Mouse (Mus musculus) G1E (cell line): ENCODE data around the gene Twf2. TPM values are rescaled to one million over a fixed set of nuclear protein-coding genes. Genes with fewer than 3 reads are reported as not detected.

ENCODE experiments used
- ATAC-seq: 2 replicates; pipeline ENCODE4 v1.8.0; 2016; ENCODE audit warnings: mild to moderate bottlenecking; ENCODE audit not compliant: insufficient number of reproducible peaks, poor library complexity, low FRiP score, severe bottlenecking; ENCODE audit errors: extremely low read depth
- DNase-seq: peaks from one replicate; pipeline ENCODE4 v3.0.0; 2012; ENCODE audit warnings: low spot score
- H3K27me3 ChIP-seq: 2 replicates; pipeline ENCODE4 v1.6.1; 2012; ENCODE audit warnings: mild to moderate bottlenecking, low read length, inconsistent platforms; ENCODE audit not compliant: insufficient read depth
- H3K36me3 ChIP-seq: replicated peaks from 2 replicates; pipeline ENCODE3; 2012; ENCODE audit warnings: mild to moderate bottlenecking, inconsistent platforms
- H3K4me1 ChIP-seq: 2 replicates; pipeline ENCODE4 v1.6.1; 2012; ENCODE audit warnings: low read depth, low read length, inconsistent platforms, mixed read lengths; ENCODE audit not compliant: insufficient read depth
- H3K4me3 ChIP-seq: 2 replicates; pipeline ENCODE4 v1.5.1; 2012; ENCODE audit warnings: low read depth, mild to moderate bottlenecking, inconsistent platforms, low read length, moderate library complexity, mixed read lengths
- H3K9me3 ChIP-seq: replicated peaks from 2 replicates; pipeline ENCODE4 v1.6.1; 2012; ENCODE audit warnings: inconsistent platforms
- CTCF ChIP-seq: IDR thresholded peaks from 2 replicates; pipeline ENCODE4 v1.5.1; 2012; ENCODE audit warnings: low read depth, low read length, inconsistent platforms, mixed read lengths
- GATA1 ChIP-seq: IDR thresholded peaks from 2 replicates; pipeline ENCODE4 v1.6.1; 2012; ENCODE audit warnings: borderline replicate concordance, low read length, inconsistent platforms, mixed read lengths
- GATA2 ChIP-seq: IDR thresholded peaks from 2 replicates; pipeline ENCODE4 v1.6.1; 2012; ENCODE audit warnings: low read depth, low read length, inconsistent platforms, borderline replicate concordance
- POLR2AphosphoS5 ChIP-seq: IDR thresholded peaks from 2 replicates; pipeline ENCODE4 v1.6.1; 2012; ENCODE audit warnings: low read depth, low read length, inconsistent platforms; ENCODE audit not compliant: insufficient replicate concordance
- TAL1 ChIP-seq: conservative IDR thresholded peaks from 2 replicates; pipeline ENCODE4 v1.6.1; 2012; ENCODE audit warnings: low read depth, low read length, inconsistent platforms, mixed read lengths
- polyA plus RNA-seq: library from polyadenylated mRNA; stranded (reverse); fragments of >175 nt; gene quantifications from 2 replicates; pipeline ENCODE4 v1.2.3, GENCODE M21; 2012
- total RNA-seq, 2 experiments: library from RNA; stranded (forward) in 1 of 2; stranded (reverse) in 1 of 2; fragments of 200-1000 nt in 1 of 2; fragments of >200 nt in 1 of 2; fragmentation: Nextera tagmentation in 1 of 2; gene quantifications; 2 replicates each; pipeline ENCODE4 v1.2.3; 2014 to 2017

Twf2 gene
- total and polyA plus RNA-seq, 3 experiments = 17.5 to 38.6 (median 35.7) TPM

GRCm38 (mm10) chr9:106169917-106170316, 33.0 kb upstream of the Twf2 start:
- peaks cover 14% of the 10 kb centered on the region for H3K36me3 ChIP-seq
- H3K4me3 ChIP-seq = no peak overlapping the region
- TF ChIP-seq TAL1 = no peak
- TF ChIP-seq CTCF = no peak
- TF ChIP-seq GATA2 = no peak
- no peak for TF ChIP-seq POLR2AphosphoS5
- no peak for TF ChIP-seq GATA1
- DNase-seq = no peak
- peaks cover 26% of the 10 kb centered on the region for H3K4me1 ChIP-seq
- ATAC-seq = no peak
- H3K27me3 ChIP-seq = peaks cover 4% of the 10 kb centered on the region; the same call in 1 of the 2 replicates
- H3K9me3 ChIP-seq = no peaks in the 10 kb centered on the region

- DNase-seq (peak; percentile 97), ATAC-seq (peak; percentile 81)
- no peaks in the 10 kb centered on the region for H3K9me3 ChIP-seq
- H3K36me3 ChIP-seq = peaks cover 17% of the 10 kb centered on the region
- peak within 1 kb of the TSS; percentile 88 for H3K4me3 ChIP-seq
- no peaks in the 10 kb centered on the region for H3K27me3 ChIP-seq
- H3K4me1 ChIP-seq = peaks cover 35% of the 10 kb centered on the region
- TF ChIP-seq TAL1 (no peak), POLR2AphosphoS5 (no peak), CTCF (no peak), GATA2 (no peak), GATA1 (no peak)
Measured at GRCm38 (mm10) chr9:106170556-106171345, 32.2 kb upstream of the Twf2 start, which contains the start of gene Wdr82. Wdr82 (plus strand) TSS chr9:106170928.

GRCm38 (mm10) chr9:106171346-106172158, 31.4 kb upstream of the Twf2 start:
- H3K27me3 ChIP-seq = no peaks in the 10 kb centered on the region
- peaks cover 43% of the 10 kb centered on the region for H3K4me1 ChIP-seq
- H3K36me3 ChIP-seq = peaks cover 25% of the 10 kb centered on the region
- H3K4me3 ChIP-seq = peak overlapping the region; percentile 88
- DNase-seq (peak; percentile 52), ATAC-seq (no peak; the same call in 1 of the 2 replicates)
- no peaks in the 10 kb centered on the region for H3K9me3 ChIP-seq
- no peak for TF ChIP-seq POLR2AphosphoS5

- no peak for TF ChIP-seq TAL1
- TF ChIP-seq GATA1 = no peak
- no peak for TF ChIP-seq GATA2
- TF ChIP-seq CTCF = no peak
- TF ChIP-seq POLR2AphosphoS5 = no peak
Measured at GRCm38 (mm10) chr9:106172527-106172926, 30.4 kb upstream of the Twf2 start.

GRCm38 (mm10) chr9:106173363-106173762, 29.5 kb upstream of the Twf2 start:
- peak overlapping the region; percentile 88; the same call in 1 of the 2 replicates for H3K4me3 ChIP-seq
- DNase-seq = no peak
- H3K9me3 ChIP-seq = no peaks in the 10 kb centered on the region
- H3K27me3 ChIP-seq = no peaks in the 10 kb centered on the region
- H3K4me1 ChIP-seq = peaks cover 55% of the 10 kb centered on the region
- ATAC-seq = no peak
- no peak for TF ChIP-seq GATA1
- TF ChIP-seq GATA2 = no peak
- TF ChIP-seq CTCF = no peak
- no peak for TF ChIP-seq TAL1
- no peak for TF ChIP-seq POLR2AphosphoS5
- H3K36me3 ChIP-seq = peaks cover 43% of the 10 kb centered on the region

More at GRCm38 (mm10) chr9:106172527-106172926, 30.4 kb upstream of the Twf2 start:
- Histone ChIP-seq H3K9me3 (no peaks in the 10 kb centered on the region), H3K36me3 (peaks cover 35% of the 10 kb centered on the region), H3K4me1 (peaks cover 51% of the 10 kb centered on the region), H3K4me3 (peak overlapping the region; percentile 88), H3K27me3 (no peaks in the 10 kb centered on the region)
- ATAC-seq (no peak), DNase-seq (no peak)

- no peak for ATAC-seq
- Histone ChIP-seq H3K27me3 (no peaks in the 10 kb centered on the region), H3K36me3 (peaks cover 66% of the 10 kb centered on the region), H3K4me3 (no peak overlapping the region), H3K4me1 (peaks cover 50% of the 10 kb centered on the region), H3K9me3 (no peaks in the 10 kb centered on the region)
- TF ChIP-seq POLR2AphosphoS5 (no peak), GATA1 (no peak), GATA2 (no peak), TAL1 (no peak), CTCF (no peak)
- DNase-seq = no peak
Measured at GRCm38 (mm10) chr9:106175552-106176200, 27.2 kb upstream of the Twf2 start.
